Mouse (Mus musculus) erythroblast, embryonic 14.5 days (primary cell): ENCODE results near the gene Sept10.

Experiments used
- GATA1 ChIP-seq: IDR thresholded peaks from 2 replicates; pipeline ENCODE4 v1.6.1; 2012; ENCODE audit warnings: low read length, inconsistent platforms, mixed read lengths
- TAL1 ChIP-seq: IDR thresholded peaks from 3 replicates; pipeline ENCODE4 v1.6.1; 2012; ENCODE audit warnings: low read length, inconsistent platforms, mixed read lengths

DNA sequence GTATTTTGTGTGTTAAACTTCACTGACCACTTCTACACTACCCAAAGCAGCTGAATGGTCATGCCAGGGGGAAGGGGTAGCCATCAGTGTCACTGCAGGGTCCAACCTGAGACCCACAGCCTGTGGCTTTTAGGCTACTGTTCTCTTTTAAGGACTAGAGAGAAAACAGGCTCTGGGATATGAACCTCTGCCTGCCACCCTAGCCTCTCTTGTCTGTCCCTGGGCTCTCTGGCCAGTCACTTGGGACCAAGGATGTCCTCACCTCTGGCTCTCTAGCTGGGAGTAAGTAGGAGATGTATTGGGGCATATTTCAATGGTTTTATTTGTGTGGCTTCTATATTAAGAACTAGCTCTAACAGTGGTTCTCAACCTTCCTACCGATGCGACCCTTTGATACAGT is 101.8 kb downstream of the Sept10 start:
- no peak for TF ChIP-seq TAL1
- TF ChIP-seq GATA1 = no peak
